Mouse (Mus musculus): ENCODE data around the gene Cacnb4. TPM values are rescaled to one million over a fixed set of nuclear protein-coding genes. Genes with fewer than 3 reads are reported as not detected.
A peak's percentile ranks its signal among the peaks of the same experiment; 100 is the strongest.

Gene Cacnb4
- polyA plus RNA-seq, 2 experiments from 2014 or later, result 0.28 to 0.42 TPM

GRCm38 (mm10) chr2:52647255-52647998 is 29.2 kb downstream of the Cacnb4 start:
- no peak for ATAC-seq

- no peak for ATAC-seq
Observed at GRCm38 (mm10) chr2:52643657-52644056, 33.0 kb downstream of the Cacnb4 start.

DNA sequence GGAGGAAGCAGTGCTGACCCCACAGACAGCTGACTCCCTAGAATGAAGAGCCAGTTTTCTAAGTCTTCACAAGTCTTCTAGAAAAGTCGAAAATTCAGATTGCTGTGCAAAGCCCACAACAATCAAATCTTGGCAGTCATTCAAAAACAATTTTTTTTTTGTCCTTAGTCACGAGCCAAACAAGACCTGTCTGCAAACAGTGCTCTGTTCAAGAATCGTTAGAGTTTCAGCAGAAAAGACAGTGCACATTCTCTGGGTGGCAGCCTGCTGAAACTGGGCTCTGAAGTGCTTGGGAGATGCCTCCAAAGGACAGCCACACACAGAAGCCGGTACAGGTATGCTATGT is 37.1 kb downstream of the Cacnb4 start:
- ATAC-seq, result no peak

DNA sequence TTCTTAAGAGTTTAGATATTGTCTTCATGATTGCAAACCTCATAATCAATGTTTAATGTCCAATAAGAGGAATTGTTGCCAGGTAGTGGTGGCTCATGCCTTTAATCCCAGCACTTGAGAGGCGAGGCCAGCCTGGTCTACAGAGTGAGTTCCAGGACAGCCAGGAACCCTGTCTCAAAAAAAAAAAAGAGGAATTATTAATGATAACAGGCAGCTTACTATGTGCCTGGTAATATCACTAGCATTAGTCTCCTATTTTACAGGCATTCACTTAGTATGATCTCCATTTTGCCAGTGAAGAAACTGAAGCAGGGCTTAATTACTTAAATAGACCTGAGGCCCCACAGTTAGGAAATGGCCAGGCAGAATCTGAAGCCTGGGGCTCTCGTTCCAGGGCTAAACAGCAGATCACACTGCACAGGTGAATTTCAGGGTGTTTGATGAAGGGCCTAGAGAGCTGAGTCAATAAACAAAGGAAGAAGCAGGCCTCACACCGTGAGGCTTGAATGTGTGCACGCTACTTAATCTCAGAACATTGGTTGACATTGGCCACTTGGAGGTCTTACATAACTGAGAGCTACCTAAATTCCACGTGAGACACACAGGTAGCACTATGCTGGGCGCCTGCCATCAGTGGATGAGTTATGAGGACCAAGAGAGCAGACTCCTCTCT is 37.6 kb downstream of the Cacnb4 start:
- no peak for ATAC-seq

DNA sequence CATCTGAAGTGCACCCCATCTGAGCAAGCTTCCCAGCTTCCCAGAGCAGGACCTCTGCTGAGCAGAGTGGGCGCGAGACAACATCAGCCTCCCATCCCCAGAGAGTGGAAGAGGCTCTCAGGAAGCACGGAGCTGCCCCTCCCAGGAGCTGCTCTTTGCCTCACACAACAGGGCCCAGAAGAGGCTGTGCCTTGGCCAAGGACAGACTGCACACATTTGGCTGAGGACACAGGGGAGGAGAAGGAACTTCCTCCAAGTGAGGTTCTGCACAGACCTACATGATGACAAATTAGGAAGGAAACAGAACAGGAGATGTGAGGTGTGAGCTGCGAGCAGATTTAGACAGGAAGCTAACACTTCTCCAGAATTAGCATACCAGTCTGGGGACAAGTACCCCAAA is 38.4 kb downstream of the Cacnb4 start:
- ATAC-seq, result no peak

- no peak for ATAC-seq
Observed at GRCm38 (mm10) chr2:52636051-52636450, 40.6 kb downstream of the Cacnb4 start.

DNA sequence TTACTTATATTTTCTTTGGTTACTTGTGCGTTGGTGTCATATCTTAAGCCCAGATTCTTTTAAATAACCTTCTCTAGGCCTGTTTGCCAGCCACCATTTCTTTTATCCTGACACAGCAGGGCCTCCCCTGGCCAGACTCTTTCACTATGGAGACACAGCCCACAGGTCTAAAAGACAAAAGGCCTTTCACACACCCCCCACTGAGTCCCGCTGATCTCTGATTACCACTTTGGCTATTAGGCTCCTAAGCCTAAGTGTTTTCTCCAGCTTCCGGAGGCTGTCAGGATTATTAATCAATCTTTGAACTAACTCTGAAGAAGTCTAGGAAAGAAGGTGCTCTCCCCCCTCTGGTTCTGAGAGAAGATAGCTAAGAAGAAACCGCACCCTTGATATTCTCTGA is 41.3 kb downstream of the Cacnb4 start:
- no peak for ATAC-seq

DNA sequence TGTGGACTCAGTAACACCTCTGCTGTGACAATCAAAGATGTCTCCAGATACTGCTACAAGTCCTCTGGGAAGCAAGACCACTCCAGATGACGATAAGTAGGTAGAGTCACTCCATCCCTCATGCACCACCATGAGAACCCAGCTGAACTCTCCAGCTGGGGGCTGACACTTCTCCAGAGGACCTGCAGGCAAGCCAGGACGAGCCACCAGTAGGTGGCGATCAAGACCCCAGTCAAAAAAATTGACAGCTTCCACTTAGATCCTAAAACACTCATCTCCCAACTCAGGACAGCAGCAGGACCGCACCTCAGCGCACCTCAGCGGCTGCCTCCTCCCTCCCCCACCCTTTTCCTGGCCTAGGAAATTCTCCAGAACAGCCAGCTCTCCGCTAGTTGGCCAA is 43.8 kb downstream of the Cacnb4 start:
- no peak for ATAC-seq

DNA sequence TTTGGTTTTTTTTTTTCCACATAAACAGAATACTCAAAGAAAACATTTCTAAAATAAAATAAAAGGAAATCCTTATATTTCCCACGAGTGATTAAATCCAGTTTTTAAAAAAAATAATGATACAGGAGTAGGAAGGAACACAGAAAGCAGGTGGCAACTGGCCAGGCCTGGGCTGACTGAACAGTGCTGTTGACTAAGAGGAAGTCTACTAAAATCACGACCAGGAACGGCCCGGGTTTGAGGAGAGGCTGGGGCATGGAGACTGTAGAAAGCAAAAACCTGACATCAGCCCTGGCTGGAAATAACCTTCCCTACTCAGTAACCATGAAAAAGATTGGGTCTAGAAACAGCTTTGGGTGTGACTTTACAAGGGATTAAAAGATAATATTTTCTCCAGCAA is 48.4 kb downstream of the Cacnb4 start:
- no peak for ATAC-seq

GRCm38 (mm10) chr2:52626266-52626665 is 50.4 kb downstream of the Cacnb4 start:
- ATAC-seq, result no peak

DNA sequence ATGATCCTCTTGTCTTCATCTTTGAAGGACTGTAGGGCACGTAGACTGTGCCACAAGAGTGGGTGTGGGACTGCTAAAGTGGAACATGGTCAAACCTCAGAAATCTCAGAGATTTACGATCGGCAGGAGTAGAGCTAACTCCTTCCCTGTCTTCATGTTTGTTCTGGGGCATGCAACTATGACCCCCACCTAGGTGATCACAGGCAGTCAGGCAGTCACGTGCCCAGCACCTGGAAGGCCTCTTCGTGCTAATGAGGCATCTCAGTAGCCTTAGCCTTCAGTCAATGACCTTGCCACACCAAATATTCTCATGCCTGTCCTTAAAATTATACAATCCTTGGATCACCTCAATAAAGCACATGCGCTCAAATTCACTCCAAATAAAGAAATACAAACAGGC is 50.9 kb downstream of the Cacnb4 start:
- ATAC-seq, result no peak

- ATAC-seq, result no peak
Observed at GRCm38 (mm10) chr2:52623921-52624404, 52.7 kb downstream of the Cacnb4 start.

DNA sequence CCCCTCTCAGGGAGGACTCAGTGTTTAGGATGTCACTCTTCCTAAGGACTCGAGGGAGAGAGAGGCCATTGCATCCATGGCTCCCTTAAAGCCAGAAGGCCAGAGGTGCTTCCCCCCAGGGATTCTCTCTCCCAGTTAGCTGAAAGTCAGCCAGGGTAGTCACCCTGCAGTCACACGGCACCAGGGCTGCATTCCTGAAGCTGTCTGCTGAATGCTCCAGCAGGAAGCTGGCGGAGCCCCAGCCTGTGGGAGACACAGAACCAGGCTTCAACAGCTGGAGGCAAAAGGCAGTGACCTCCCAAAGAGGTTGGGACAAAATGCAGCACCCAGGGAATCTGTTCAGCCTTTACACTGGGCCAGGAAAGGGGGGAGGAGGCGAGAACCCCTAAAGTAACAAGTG is 53.2 kb downstream of the Cacnb4 start:
- ATAC-seq, result no peak

GRCm38 (mm10) chr2:52622616-52623015 is 54.0 kb downstream of the Cacnb4 start:
- no peak for ATAC-seq

DNA sequence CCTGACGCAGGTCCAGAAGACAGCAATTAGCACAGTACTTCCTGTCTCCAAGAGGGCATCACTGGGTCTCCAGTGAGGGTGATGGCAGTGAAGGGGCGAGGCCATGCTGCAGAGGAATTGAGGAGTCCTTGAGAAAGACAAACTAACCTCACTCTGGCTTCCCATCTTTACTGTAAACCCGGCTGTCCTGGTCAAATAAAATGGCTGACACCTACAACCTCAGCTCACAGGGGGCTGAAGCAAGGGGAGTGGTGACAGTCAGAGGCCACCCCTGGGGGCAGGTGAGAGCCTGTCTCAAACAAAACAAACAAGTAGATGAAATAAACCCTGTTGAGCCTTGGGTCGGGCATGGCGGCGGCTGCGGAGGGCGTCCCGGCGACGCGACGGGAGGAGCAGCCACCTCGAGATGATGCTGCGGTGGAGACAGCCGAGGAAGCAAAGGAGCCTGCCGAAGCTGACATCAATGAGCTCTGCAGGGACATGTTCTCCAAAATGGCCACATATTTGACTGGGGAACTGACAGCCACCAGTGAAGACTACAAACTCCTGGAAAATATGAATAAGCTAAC is 57.1 kb downstream of the Cacnb4 start:
- no peak for ATAC-seq

DNA sequence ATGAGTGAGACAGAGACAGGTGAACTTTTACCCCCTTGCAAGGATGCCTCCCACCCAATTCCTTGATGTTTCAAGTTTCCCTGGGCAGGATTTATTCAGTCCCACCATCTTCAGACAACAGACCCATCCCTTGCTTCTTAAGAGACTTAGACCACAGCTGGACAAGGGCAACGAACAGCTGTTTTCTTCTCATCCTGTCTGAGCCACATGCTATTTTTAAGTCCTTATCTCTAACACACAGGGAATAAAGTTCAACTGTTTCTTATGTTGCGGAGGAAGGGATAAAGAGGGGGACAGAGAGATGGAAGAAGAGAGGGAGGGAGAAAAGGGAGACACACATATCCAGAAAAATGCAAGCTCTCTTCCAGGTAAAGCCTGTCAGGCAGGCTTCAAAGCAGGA is 57.8 kb downstream of the Cacnb4 start:
- no peak for ATAC-seq

DNA sequence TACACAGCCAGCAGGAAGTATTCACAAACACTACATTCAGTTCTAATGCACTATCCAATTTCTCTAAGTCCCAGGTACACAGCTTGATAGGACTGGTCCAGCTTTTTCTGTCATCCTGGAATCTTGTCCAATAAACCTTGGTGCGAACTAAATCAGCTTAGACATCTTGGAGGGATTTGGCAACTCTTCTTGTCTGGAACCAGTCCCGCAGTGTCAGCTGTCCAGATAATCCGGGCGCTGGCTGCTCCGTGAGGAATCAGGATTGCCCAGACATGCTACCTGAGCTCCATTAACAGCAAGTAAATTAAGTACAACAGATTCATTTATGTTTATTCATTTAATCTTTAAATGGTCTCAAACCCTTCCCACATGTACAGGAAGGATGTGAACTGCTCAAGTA is 61.2 kb downstream of the Cacnb4 start:
- ATAC-seq, result no peak

GRCm38 (mm10) chr2:52613888-52614287 is 62.7 kb downstream of the Cacnb4 start:
- no peak for ATAC-seq

DNA sequence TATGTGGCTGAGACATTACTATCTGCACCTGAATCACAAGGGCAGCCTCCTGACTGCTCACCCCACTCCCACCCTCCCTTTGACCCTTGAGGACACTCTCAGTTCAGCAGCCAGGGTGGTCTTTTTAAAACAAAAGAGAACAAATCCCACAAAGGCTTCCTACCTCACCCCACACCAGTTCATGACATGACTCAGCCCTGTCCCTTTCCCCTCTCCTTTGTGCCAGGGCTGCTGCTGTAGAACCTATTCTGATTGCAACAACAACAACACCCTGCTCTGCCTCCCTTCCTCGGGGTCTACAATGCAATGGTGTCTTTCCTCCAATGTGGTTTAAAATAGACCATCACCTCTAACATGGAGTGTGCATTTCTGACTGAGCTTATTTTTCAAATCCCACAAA is 67.1 kb downstream of the Cacnb4 start:
- no peak for ATAC-seq

DNA sequence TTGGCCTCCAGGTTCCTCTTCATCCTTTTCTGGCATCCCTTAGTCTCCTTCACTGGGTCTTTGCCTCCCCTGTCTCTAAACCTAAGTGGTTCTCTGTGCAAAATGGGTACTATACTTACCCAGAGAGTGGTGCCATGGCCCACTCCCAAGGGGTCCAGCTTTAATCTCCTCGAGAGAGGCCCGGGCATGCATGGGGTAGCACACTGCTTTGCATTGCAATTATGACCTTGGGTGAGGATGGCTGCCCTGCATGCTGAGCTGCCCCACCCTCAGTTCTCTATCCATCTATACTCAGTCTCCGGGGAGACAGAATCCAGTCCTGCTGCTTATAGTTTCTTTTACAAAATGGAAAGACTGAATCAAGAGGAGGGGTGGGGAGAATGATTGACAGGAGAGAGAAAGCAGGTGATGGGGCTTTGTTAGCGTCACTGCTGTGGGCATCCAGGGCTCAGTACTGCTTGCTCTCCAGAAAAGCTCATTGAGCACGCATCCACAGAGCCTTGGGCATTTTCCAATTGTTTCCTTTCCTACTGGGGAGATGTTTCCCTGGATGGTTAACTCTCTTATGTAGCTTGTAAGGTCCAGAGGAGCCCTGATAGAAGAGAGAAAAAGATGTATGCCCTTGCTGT is 68.7 kb downstream of the Cacnb4 start:
- no peak for ATAC-seq

DNA sequence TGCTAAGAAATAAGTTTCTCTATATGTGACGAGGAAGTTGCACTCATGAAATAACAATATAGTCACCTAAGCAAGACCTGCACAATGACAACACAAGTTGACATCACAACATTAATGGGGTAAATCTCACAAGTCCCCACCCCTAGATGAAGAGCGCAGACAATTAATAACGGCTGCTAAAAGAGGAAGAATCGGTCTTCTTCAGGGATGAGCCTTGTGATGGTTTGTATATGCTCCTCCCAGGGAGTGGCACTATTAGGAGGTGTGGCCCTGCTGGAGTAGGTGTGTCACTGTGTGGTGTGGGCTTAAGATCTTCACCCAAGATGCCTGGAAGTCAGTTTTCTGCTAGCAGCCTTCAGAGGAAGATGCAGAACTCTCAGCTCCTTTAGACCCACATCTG is 70.3 kb downstream of the Cacnb4 start:
- ATAC-seq, result no peak

- peak; percentile 79 for ATAC-seq
Observed at GRCm38 (mm10) chr2:52605321-52605720, 71.3 kb downstream of the Cacnb4 start.

GRCm38 (mm10) chr2:52604651-52605020 is 72.0 kb downstream of the Cacnb4 start:
- ATAC-seq, result no peak

Data from CD4-positive, CD25-positive, alpha-beta regulatory T cell, adult 4 months (primary cell).